Mouse (Mus musculus) kidney, embryonic 14.5 days (tissue): Measurements from ENCODE around the gene Icam4. TPM values are rescaled to one million over a fixed set of nuclear protein-coding genes. Genes with fewer than 3 reads are reported as not detected.
A peak's percentile ranks its signal among the peaks of the same experiment; 100 is the strongest.

Source experiments
- ATAC-seq: fragments of 200-750 bp; cut with Nextera tagmentation; 2 replicates; pipeline ENCODE4 v1.8.0; 2017; ENCODE audit warnings: moderate number of reproducible peaks, mild to moderate bottlenecking, moderate TSS enrichment, moderate library complexity; ENCODE audit not compliant: low FRiP score, low TSS enrichment
- H3K27ac ChIP-seq: fragments of 300-500 bp; sonication (generic); 2 replicates; pipeline ENCODE4 v1.5.1; 2014; ENCODE audit warnings: low read depth, mild to moderate bottlenecking, low read length, moderate library complexity, mixed read lengths
- H3K27me3 ChIP-seq: fragments of 300-500 bp; sonication (generic); 2 replicates; pipeline ENCODE4 v1.6.1; 2014; ENCODE audit warnings: mild to moderate bottlenecking, low read length; ENCODE audit not compliant: control insufficient read depth, insufficient read depth
- H3K36me3 ChIP-seq: fragments of 300-500 bp; sonication (generic); 2 replicates; pipeline ENCODE4 v1.6.1; 2014; ENCODE audit warnings: low read length, mixed read lengths; ENCODE audit not compliant: control insufficient read depth, insufficient read depth
- H3K4me1 ChIP-seq: fragments of 300-500 bp; sonication (generic); 2 replicates; pipeline ENCODE4 v1.6.1; 2014; ENCODE audit warnings: low read length, mixed read lengths; ENCODE audit not compliant: control insufficient read depth, insufficient read depth
- H3K4me2 ChIP-seq: fragments of 300-500 bp; sonication (generic); replicated peaks from 2 replicates; pipeline ENCODE4 v1.6.1; 2014; ENCODE audit warnings: low read depth, mild to moderate bottlenecking, low read length
- H3K4me3 ChIP-seq: fragments of 300-500 bp; sonication (generic); 2 replicates; pipeline ENCODE4 v1.5.1; 2014; ENCODE audit warnings: mild to moderate bottlenecking, low read length
- H3K9ac ChIP-seq: fragments of 300-500 bp; sonication (generic); 2 replicates; pipeline ENCODE4 v1.6.1; 2014; ENCODE audit warnings: low read depth, mild to moderate bottlenecking, low read length, moderate library complexity
- H3K9me3 ChIP-seq: fragments of 300-500 bp; sonication (generic); 2 replicates; pipeline ENCODE4 v1.6.1; 2016; ENCODE audit warnings: low read length; ENCODE audit not compliant: control insufficient read depth
- WGBS: fragments of 180-500 bp; shearing (Covaris S2); extraction: QIAGEN DNeasy Blood & Tissue Kit; methylation state at CpG from one replicate; pipeline ENCODE4 v1.1.7; 2014; 5-methylcytosine and 5-hydroxymethylcytosine counted together
- polyA plus RNA-seq: library from polyadenylated mRNA; unstranded; fragments of >200 nt; fragmentation: Nextera tagmentation; extraction: Ambion mirVana; gene quantifications from 2 replicates; pipeline ENCODE4 v1.2.1, GENCODE M21; 2014

Gene Icam4
- polyA plus RNA-seq, 1 experiment from 2014 or later, result 0.45 TPM

GRCm38 (mm10) chr9:21028560-21029110 is 538 bp upstream of the Icam4 start:
- Histone ChIP-seq H3K9me3 (no peaks in the 10 kb centered on the region), H3K36me3 (no peaks in the 10 kb centered on the region), H3K4me3 (no peak overlapping the region), H3K4me1 (peaks cover 32% of the 10 kb centered on the region), H3K9ac (no peak overlapping the region), H3K4me2 (no peak overlapping the region), H3K27ac (no peak overlapping the region), H3K27me3 (peaks cover 37% of the 10 kb centered on the region)
- no peak for ATAC-seq
- 57% methylated on average over 6 of the region's 6 CpGs for WGBS

GRCm38 (mm10) chr9:21030055-21030600 is 955 bp downstream of the Icam4 start:
- Histone ChIP-seq H3K36me3 (no peaks in the 10 kb centered on the region), H3K4me1 (peaks cover 39% of the 10 kb centered on the region), H3K27ac (no peak overlapping the region), H3K4me2 (peak overlapping the region; percentile 64), H3K4me3 (peak overlapping the region; percentile 47; the same call in 1 of the 2 replicates), H3K9me3 (no peaks in the 10 kb centered on the region), H3K27me3 (peaks cover 51% of the 10 kb centered on the region), H3K9ac (no peak overlapping the region)
- no peak for ATAC-seq
- 21% methylated on average over 22 of the region's 22 CpGs for WGBS

- Histone ChIP-seq H3K27me3 (peaks cover 58% of the 10 kb centered on the region), H3K36me3 (no peaks in the 10 kb centered on the region), H3K27ac (no peak overlapping the region), H3K4me2 (peak overlapping the region; percentile 64), H3K4me1 (peaks cover 39% of the 10 kb centered on the region), H3K9me3 (no peaks in the 10 kb centered on the region), H3K9ac (0 out of 2 replicates have a peak overlapping the region, but pooled peaks have one; percentile 45), H3K4me3 (peak overlapping the region; percentile 47)
- WGBS, result under 1% methylated on average over 13 of the region's 13 CpGs
- ATAC-seq, result peak; percentile 45
Observed at GRCm38 (mm10) chr9:21030781-21031250, 1.6 kb downstream of the Icam4 start.

- peaks cover 64% of the 10 kb centered on the region for H3K27me3 ChIP-seq
- H3K9ac ChIP-seq, result 0 out of 2 replicates have a peak overlapping the region, but pooled peaks have one; percentile 45
- peak overlapping the region; percentile 47 for H3K4me3 ChIP-seq
- no peak overlapping the region for H3K27ac ChIP-seq
- H3K9me3 ChIP-seq, result no peaks in the 10 kb centered on the region
- H3K36me3 ChIP-seq, result no peaks in the 10 kb centered on the region
- peak; percentile 15 for ATAC-seq
- peak overlapping the region; percentile 64 for H3K4me2 ChIP-seq
- H3K4me1 ChIP-seq, result peaks cover 43% of the 10 kb centered on the region
- WGBS, result under 1% methylated on average over 36 of the region's 36 CpGs
Observed at GRCm38 (mm10) chr9:21031251-21031895, 2.2 kb downstream of the Icam4 start.

- peaks cover 48% of the 10 kb centered on the region for H3K4me1 ChIP-seq
- H3K27me3 ChIP-seq, result peaks cover 69% of the 10 kb centered on the region
- H3K36me3 ChIP-seq, result no peaks in the 10 kb centered on the region
- H3K9ac ChIP-seq, result peak within 1 kb of the TSS; percentile 50; the same call in 1 of the 2 replicates
- peak within 1 kb of the TSS; percentile 47 for H3K4me3 ChIP-seq
- ATAC-seq, result no peak
- H3K9me3 ChIP-seq, result no peaks in the 10 kb centered on the region
- WGBS, result 0% methylated on average over 34 of the region's 35 CpGs
- H3K4me2 ChIP-seq, result peak within 1 kb of the TSS; percentile 89
- no peak within 1 kb of the TSS for H3K27ac ChIP-seq
Observed at GRCm38 (mm10) chr9:21031896-21032351, 2.8 kb downstream of the Icam4 start, which contains the start of gene Icam5. Gene Icam5, plus strand, starts transcription at chr9:21032073.

- no peak for ATAC-seq
- Histone ChIP-seq H3K4me2 (peak overlapping the region; percentile 89), H3K27me3 (peaks cover 75% of the 10 kb centered on the region), H3K4me1 (peaks cover 52% of the 10 kb centered on the region), H3K36me3 (no peaks in the 10 kb centered on the region), H3K27ac (no peak overlapping the region), H3K4me3 (peak overlapping the region; percentile 47), H3K9me3 (no peaks in the 10 kb centered on the region), H3K9ac (no peak overlapping the region)
- 2% methylated on average over 7 of the region's 7 CpGs for WGBS
Observed at GRCm38 (mm10) chr9:21032491-21032890, 3.3 kb downstream of the Icam4 start.

GRCm38 (mm10) chr9:21033136-21033535 is 4.0 kb downstream of the Icam4 start:
- Histone ChIP-seq H3K9ac (peak overlapping the region; percentile 50; the same call in 1 of the 2 replicates), H3K4me2 (peak overlapping the region; percentile 89), H3K36me3 (no peaks in the 10 kb centered on the region), H3K4me3 (peak overlapping the region; percentile 47), H3K9me3 (no peaks in the 10 kb centered on the region), H3K27me3 (peaks cover 76% of the 10 kb centered on the region), H3K27ac (no peak overlapping the region), H3K4me1 (peaks cover 52% of the 10 kb centered on the region)
- under 1% methylated on average over 34 of the region's 34 CpGs for WGBS
- peak; percentile 65 for ATAC-seq

GRCm38 (mm10) chr9:21034481-21035085 is 5.4 kb downstream of the Icam4 start:
- peaks cover 82% of the 10 kb centered on the region for H3K27me3 ChIP-seq
- H3K4me1 ChIP-seq, result peaks cover 48% of the 10 kb centered on the region
- H3K36me3 ChIP-seq, result no peaks in the 10 kb centered on the region
- no peak overlapping the region for H3K27ac ChIP-seq
- no peak for ATAC-seq
- no peaks in the 10 kb centered on the region for H3K9me3 ChIP-seq
- WGBS, result 2% methylated on average over 17 of the region's 17 CpGs
- H3K4me3 ChIP-seq, result 0 out of 2 replicates have a peak overlapping the region, but pooled peaks have one; percentile 2
- H3K4me2 ChIP-seq, result no peak overlapping the region
- no peak overlapping the region for H3K9ac ChIP-seq
